Mouse (Mus musculus): Measurements from ENCODE around the gene Slc39a12.

The Slc39a12 gene

DNA sequence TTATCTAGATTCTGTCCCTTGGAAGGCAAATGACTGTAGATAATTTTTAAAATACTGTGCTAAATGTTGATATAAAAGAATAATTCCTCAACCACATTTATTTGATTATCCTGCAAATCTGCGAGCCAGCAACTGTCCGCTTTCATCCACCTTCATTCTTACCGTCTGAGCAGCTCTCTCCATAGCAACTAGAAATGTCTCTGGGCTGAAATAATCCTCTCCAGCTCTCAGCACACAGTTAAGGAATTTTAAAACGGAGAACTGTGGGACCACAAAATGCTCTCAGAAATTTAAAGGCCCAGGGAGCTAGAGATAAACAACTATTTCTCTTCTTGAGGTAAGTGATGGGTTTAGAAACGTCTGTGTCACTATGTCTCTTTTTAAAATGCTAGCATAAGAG is at the start of gene Slc39a12:
Slc39a12 (plus strand) TSS at position 155 of the 400 bp plus-strand sequence.
- DNase-seq (ENCODE audit: low spot score in 2 of 2): no peak

DNA sequence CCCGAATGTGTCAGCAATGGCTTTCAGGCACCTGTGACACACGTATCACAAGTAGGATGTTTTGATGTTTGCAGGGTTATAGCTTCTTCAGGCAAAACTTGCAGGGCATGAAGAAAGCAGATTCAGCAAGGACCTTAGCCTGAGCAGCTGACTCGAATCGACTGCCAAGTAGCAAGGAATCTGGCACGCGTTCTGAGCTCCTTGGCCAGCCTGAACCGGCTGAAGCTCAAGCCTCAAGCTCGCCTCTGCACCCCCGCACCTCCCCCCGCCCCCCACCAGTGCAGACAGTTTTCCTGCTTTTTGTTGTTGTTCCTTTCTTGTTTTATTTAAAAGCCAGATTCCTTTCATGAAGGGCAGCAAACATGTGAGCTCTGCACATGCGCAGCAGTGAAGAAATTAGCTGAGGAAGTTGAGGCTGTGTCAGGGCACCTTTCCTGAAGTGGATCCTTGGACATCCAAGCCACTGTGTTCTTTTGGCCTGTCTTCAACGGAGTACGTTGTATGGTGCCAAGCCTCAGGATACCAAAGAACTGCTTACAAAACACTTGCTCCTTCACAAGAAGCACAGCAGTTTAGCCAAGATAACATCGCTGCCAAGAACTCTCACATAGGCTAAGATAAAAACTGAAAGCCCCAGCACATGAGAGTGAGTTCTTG is 46.3 kb upstream of the Slc39a12 start:
- peak; percentile 11 to 58 for DNase-seq (ENCODE audit: low spot score in 2 of 2)

DNA sequence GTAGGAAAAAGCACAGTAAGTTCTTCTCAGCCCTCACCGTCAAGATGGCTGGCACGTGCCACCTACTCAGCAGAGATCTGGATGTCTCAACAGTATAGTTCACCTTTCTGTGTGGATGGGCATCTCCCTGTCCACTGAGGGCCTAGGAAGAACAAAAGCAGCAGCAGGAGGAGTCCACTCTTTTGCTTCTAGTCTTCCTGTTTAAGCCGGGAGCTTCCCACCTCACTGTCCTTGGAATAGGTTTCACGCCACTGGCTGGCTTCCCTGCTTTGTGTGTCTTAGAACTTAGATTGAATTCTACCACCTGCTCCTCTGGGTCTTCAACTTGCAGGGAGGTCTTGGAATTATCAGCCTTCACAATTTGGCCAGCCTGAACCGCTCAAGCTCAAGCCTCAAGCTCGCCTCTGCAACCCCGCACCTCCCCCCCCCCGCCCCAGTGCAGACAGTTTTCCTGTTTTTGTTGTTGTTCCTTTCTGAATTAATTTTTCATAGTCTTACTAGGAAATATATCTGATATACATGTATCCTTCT is 45.7 kb upstream of the Slc39a12 start:
- DNase-seq (ENCODE audit: low spot score in 2 of 2): no peak

DNA sequence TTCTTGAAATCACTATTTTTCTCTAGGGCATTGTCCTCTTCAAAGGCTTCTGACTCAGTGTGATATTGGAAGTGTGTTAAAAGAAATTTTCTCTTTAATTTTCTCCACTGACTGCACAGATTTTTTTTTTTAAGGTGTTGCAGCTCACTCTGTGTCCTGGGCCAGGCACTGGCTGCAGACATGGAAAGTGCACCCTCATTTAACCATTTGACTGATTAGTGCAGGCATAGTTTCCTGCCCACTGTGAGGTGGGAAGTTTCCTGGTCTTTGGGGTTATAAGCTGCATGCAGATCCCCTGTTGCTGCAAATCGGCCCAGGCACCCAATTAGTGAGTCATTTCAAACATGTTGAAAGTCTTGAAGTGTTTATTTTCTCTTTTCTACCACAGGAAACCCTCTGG is 740 bp downstream of the Slc39a12 start:
- no peak for DNase-seq (ENCODE audit: low spot score in 2 of 2)

DNA sequence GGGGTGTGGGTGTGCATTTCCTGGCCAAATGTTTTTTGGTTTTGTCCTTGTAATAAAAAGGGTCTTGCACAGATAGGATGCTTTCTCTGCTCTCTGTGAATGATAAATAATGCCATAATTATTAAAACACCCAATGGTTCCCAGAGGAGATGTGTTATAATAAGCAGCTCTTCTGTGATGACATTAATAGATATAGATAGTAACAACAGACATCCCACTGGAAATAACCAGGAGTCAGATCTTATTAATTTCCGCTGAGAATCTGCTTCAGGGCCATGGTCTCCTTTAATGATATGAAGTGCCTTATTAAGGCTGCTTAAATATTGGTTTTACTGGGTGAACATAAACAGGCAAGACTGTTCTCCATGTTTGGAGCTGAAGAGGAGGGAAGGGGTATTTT is 2.8 kb downstream of the Slc39a12 start:
- no peak for DNase-seq (ENCODE audit: low spot score in 2 of 2)

DNA sequence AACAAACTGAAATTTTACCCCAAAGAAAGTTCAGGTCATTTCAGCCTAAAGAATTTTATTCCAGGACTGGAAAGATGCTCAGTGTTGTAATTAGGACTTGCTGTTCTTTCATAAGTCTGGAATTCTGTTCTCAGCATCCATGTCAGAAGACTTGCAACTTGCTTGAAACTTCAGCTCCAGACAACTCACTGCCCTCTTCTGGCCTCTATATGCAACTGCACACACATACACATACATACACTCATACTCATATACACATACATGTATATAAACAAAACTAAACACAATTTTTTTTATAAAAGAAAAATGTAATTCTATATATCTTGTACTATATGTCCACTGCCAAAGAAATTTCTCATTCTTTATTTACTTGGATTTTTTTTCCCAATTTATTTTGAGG is 14.9 kb downstream of the Slc39a12 start:
- DNase-seq (ENCODE audit: low spot score in 2 of 2): no peak

DNA sequence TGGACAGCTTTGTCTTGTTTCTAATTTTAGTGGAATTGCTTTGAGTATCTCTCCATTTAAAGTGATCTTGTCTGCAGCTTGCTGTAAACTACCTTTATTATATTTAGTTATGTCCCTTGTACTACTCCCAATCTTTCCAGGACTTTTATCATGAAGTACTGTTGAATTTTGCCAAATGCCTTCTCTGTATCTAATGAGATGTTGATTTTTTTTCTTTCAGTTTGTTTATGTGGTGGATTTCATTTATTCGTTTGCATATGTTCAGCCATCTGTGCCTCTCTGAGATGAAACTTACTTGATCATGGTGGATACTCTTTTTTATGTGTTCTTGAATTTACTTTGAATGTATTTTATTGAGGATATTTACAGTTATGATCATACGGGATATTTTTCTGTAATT is 40.9 kb downstream of the Slc39a12 start:
- no peak for DNase-seq (ENCODE audit: low spot score in 2 of 2)

DNA sequence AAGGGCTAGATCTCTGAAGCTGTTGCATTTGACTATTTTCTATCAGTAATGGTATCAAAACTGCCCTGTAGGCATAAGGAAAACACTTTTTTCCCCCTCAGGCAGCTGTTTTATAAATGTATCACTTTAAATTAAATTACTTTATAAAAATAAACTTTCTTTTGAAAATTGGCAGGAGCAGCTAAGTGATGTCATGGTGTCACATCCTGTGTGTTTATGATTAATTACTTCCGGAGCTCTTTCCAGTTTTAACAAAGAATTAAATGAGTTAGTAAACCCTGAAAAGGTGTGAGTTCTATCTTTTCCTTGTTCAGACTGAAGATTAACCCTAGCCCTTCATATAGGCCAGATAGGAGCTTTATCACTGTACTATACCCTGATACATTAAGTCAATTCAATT is 59.2 kb downstream of the Slc39a12 start:
- no peak for DNase-seq (ENCODE audit: low spot score in 2 of 2)

DNA sequence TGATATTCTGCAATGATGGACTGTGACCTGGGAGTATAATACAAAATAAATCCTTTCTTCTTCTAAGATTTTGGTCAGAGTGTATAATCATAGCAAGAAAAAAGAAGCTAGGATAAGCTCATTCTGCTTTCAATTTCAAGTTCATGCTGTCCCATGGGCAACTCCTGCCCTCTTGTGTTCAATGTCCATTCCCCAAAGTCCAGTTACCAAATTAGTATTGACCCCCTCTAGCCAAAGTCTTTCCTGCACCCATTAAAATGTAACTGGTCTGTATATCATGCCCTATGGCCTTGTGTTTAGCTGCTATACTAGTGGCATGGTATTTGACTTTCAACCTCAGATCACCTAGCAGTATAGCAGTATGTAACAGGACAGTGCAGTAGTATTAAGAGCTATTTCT is 62.8 kb downstream of the Slc39a12 start:
- DNase-seq (ENCODE audit: low spot score in 2 of 2): no peak

DNA sequence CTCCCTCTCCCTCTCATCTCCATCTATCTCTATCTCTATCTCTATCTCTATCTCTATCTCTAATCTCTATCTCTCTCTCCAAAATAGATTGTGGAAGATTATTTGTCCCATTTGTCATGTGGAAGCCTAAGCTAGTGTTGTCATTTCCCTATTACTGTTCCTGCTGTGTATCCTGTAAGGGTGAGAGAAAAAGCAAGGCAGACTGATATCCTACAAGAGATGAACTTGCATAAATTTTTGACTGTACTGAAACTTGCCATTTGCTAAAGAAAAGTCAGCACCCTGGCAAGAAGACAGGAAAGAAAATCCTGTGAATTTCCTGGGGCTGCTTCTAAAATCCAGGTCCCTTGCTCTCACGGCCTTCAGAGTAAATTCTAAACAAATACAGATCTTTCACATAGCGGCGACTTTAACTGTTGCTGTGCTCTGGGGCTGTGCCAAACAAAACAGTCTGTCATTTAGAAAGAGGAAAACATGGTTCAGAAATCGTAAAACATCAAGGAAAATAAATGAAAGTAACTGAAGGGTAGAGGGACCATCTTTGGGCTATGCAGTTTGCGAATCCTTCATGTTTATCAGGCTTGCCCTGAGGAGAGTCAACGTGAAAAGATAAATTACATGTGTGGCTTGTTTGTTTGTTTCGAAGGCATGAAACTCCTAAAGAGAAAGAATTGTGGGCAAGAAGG is 67.0 kb downstream of the Slc39a12 start:
- DNase-seq (ENCODE audit: low spot score in 2 of 2): no peak

DNA sequence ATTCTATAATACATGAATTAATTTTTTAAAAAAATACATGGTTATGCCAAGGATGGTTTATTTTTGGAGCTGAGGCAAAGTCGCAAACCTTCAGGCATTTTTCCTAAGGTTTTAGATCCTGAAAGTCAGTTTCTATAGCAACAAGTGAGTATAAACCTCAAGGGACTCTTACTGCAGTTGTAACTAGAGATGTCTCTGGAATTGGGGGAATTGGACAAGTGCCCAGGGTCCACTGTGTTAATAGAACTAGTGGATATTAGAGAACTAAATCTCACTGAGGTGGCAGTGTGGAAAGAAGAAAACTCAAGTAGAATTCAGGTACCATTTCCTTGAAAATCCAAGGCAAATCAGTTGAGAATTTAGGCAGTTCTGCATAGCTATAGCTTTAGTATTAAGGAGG is 76.3 kb downstream of the Slc39a12 start:
- DNase-seq (ENCODE audit: low spot score in 2 of 2): no peak

DNA sequence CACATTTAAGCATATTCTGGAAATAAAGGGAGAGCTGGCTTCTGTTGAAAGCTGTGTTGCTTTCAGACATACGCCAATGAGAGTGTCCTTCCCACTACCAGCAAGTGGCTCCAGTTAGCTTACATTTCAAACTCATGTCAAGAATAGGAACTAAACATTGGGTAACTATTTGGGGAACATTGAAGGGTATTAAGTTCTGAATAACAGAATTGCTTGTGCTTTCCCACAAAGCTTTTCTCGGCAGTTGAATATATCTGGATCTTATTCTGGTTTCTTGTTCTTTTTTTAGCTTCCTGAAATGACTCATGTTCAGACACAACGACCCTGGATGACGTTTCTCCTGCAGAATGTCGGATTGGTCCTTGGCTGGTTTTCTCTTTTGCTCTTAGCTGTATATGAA is 106.0 kb downstream of the Slc39a12 start:
- DNase-seq (ENCODE audit: low spot score in 2 of 2): peak in 1 of 2 experiments; percentile 10

DNA sequence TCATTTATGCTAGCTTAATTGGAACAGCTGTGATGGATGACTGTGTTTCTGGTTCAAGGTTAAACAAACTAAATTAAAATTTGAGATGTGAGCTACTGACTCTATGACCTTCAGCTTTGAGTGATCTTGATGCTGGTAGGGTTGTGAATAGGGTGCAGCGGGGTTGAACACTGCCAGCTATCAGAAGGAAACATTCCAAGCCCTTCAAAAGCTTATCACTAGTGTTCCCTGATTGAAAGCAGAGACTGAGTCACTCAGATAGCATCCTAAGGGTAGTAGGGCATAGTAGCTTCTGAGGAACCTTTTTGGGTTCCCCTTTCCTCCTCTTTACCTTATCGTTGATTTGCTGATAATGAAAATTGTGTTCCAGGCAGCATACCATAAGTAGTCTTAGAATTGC is 108.0 kb downstream of the Slc39a12 start:
- no peak for DNase-seq (ENCODE audit: low spot score in 2 of 2)

DNA sequence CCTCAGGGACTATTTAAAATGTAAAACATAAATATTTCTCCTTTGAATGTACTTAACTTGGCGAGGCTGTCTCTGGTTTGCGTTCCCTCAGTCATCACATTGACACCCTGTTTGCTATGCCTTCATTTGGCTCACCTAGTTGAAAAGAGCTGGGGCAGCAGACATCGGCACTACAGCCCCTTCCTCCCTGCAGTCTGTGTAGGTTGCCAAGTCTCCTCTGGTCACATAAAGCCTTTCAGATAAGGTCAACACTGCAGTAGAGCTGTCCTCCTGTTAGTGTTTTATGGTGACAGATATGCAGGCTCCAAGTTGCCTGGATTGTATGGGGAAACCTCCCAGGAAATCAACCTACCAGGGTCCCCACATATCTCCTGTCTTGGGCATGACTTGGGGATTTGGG is 114.4 kb downstream of the Slc39a12 start:
- no peak for DNase-seq (ENCODE audit: low spot score in 2 of 2)

DNA sequence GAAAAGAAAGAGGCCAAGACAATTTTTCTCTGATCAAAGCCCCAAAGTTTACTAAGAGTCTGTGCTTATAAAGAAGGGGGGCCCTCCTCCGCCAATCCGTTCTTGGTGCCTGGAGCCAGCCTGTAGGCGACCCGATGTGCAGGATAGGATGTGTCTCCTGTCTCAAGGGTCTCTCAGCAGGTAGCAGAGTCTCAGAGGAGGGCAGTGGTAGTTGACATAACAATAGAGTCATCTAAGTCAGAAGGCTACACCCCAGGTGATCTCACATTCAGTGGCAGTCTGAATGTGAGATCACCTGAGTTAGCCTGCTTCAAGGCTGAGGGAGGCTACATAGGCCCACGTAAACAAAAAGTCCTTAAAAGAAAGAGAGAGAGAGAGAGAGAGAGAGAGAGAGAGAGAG is 130.1 kb downstream of the Slc39a12 start:
- DNase-seq (ENCODE audit: low spot score in 2 of 2): no peak

DNA sequence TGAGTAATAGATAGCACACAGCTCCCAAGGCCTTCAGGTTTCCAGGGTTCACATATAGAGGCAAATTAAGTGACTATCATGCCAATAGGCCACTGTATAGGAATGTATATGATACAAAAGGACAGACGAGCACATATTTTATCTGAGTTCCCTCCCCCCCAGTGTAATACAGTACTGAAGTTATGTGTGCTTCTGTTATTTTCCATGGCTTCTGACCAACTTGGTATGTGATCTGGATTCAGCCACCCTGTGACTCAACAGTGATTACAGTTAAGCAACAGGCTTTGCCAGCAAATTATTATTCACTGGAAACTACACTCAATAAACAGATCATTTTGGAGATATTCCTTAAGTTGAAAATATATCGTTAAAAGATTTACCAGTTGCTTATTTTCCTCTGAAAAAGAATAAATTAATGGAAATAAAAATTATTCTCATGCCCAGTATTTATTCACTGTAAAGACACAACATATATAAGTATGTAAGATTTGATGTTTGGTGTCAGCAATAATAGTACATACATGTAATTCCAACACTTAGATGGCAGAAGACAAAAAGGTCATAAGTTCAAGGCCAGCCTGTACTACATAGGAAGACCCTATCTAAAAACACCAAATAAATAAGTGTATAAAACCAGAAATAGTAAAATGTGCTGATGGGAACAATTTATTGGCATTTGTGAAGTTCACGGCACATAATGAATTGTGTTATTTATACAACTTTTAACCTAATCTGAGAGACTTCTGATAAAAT is 146.4 kb downstream of the Slc39a12 start:
- DNase-seq (ENCODE audit: low spot score in 2 of 2): no peak

DNA sequence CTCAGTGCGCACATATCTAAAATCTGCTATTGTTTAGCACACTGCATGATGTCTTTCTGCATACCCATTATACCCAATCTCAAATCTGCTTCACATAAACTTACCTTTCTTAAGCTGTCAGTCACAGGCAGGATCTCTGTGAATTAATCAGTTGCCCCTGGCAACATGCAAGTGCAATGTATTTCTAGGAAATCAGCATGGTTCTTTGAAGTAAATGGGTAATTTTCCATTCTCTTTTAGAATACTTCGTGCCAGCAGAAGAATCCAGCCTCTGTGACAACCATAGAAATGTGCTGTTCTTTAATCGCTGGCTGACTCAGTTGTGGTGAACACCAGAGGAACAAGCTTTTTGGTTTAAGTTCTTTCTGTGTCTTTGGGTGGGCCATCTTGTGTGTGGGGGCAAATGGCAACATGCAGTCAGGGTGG is 147.1 kb downstream of the Slc39a12 start:
- peak; percentile 11 to 37 for DNase-seq (ENCODE audit: low spot score in 2 of 2)

DNA sequence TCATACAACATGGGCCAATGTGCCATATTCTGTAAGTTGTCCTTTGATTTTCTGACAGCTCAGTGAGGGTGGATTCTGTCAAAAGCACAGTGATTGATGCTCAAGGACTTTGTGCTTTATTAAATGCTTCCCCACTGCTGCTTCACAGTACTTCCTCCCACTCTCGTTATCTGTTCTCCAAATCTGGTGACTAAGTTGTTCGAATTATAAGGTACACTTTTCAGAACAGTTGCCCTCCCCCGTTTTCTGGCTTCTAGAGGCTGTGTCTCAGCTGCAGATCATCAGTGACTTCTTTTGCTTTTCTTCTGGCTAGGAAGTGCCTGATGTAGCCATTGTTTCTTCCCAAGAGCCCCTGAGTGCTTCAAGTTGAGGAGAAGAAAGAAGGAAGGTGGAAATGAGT is 149.7 kb downstream of the Slc39a12 start:
- peak; percentile 20 to 46 for DNase-seq (ENCODE audit: low spot score in 2 of 2)

DNA sequence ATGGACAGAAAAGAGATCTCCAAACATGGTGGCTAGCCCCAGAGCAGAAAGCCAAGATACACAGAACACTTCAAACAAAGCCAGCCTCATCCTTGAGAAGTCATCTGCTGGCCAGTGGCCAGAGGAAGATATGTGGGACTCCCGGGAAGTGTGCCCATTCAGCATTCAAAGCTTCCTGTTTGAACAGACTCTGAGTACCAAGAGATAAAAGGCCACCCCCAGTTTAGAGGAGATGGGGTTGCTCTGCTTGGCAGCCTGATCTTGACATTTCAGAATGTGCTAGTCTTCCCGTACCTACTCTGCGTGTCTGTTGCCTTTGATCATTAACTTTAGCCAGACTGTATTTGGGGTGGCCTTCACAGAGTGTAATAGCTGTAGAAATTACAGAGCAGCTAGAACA is 155.2 kb downstream of the Slc39a12 start:
- peak in 1 of 2 experiments; percentile 14 for DNase-seq (ENCODE audit: low spot score in 2 of 2)

DNA sequence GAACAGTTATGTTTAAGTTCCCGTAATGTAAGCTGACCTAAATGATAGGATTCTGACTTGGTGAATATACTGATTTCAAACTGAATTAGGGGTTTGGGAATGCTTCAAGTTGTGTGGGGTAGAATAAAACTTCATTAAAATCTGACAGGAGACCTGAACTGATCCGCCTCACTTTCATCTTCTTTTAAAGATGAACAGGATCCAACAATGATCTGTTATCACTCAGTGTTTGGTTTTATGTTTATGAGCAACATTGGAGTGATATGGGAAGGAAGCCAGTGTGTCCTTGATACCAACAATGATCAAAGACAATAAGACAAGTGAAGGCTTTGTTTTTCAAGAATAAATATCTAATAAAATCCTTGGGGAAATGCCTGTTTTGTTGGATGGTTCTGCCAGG is 155.7 kb downstream of the Slc39a12 start:
- DNase-seq (ENCODE audit: low spot score in 2 of 2): no peak

Measured in left cerebral cortex, adult 9 months (tissue).